Comparison of ENCODE assay signal across 20 mouse cellular contexts in the genomic region with DNA sequence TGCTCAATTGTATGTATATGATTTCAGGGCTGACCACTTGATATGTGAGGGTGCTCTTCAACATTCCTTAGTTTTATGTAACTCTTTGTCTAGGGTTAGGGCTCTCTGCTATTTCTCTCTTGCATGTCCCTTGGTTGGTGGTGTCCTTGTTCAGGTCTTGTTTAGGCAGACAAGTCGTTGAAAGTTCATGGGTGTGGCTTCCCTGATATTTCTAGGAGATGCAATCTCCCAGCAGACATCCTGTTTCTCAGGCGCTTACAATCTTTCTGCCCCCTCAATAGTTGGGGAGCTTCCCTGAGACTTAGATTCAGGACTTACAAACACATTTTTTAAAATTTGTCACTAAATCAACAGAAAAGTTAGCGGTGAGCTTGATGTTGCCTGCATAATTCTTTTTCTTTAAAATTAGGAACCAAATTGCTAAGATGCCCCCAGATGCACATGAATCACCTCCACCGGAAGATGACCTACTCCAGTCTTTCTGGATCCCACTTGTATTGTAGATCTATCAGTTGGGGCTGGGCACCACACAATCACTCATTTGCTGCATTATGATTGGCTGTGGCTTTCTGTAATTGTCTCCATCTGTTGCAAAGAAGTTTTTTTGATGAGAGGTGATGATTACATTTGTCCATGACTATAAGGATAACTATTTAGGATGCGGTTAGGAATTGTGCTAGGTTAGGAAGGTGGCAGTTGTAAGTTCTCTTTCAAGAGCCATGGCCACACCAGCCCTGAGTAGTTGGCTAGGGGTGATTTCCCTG.
"Had no signal": no experiment of that assay in that cellular context is flagged by ENCODE, and none has a peak within 500 bp of the region (broad histone marks: within the 10 kb centered on the region; RNA-seq: fewer than 3 reads in every experiment).

No protein-coding gene starts in this region.

- H3K9me3 ChIP-seq: limb, embryonic 12.5 days; limb, embryonic 15.5 days; neural tube, embryonic 12.5 days; neural tube, embryonic 15.5 days; stomach, embryonic 15.5 days had no signal

- H3K4me2 ChIP-seq: limb, embryonic 12.5 days; limb, embryonic 15.5 days; liver, embryonic 11.5 days; lung, embryonic 14.5 days; midbrain, embryonic 11.5 days; neural tube, embryonic 12.5 days; neural tube, embryonic 15.5 days; stomach, embryonic 15.5 days had no signal

- DNase-seq: kidney, postnatal 25 days; left cerebral cortex, postnatal 4 days; liver, postnatal 0 days; lung, embryonic 14.5 days; midbrain, embryonic 14.5 days; right cerebral cortex, adult 18-20 months; right cerebral cortex, postnatal 14 days; right cerebral cortex, postnatal 4 days; thymus, postnatal 25 days had no signal

- ATAC-seq: liver, postnatal 0 days; lung, postnatal 0 days had no signal

- H3K9ac ChIP-seq: limb, embryonic 12.5 days; limb, embryonic 15.5 days; liver, embryonic 14.5 days; liver, postnatal 0 days; lung, embryonic 14.5 days; neural tube, embryonic 12.5 days; neural tube, embryonic 15.5 days; stomach, embryonic 15.5 days had no signal

- H3K4me3 ChIP-seq: layer of hippocampus, adult 2 months; limb, embryonic 12.5 days; limb, embryonic 15.5 days; neural tube, embryonic 12.5 days; neural tube, embryonic 15.5 days; stomach, embryonic 15.5 days had no signal

- H3K4me1 ChIP-seq: limb, embryonic 12.5 days; limb, embryonic 15.5 days; neural tube, embryonic 12.5 days; neural tube, embryonic 15.5 days; stomach, embryonic 15.5 days had no signal

- H3K36me3 ChIP-seq: limb, embryonic 12.5 days; limb, embryonic 15.5 days; neural tube, embryonic 12.5 days; neural tube, embryonic 15.5 days; stomach, embryonic 15.5 days had no signal

- H3K27me3 ChIP-seq: limb, embryonic 15.5 days; neural tube, embryonic 12.5 days; neural tube, embryonic 15.5 days; stomach, embryonic 15.5 days had no signal

- H3K27ac ChIP-seq: kidney, postnatal 0 days; layer of hippocampus, adult 2 months; limb, embryonic 12.5 days; limb, embryonic 15.5 days; liver, embryonic 14.5 days; neural tube, embryonic 12.5 days; neural tube, embryonic 15.5 days; stomach, embryonic 15.5 days had no signal
